Mouse (Mus musculus): ENCODE measurements around the gene Mcidas. TPM values are rescaled to one million over a fixed set of nuclear protein-coding genes. Genes with fewer than 3 reads are reported as not detected.

Gene Mcidas
- total and polyA plus RNA-seq, 3 experiments: 0.05 TPM; not detected in 2

- TF ChIP-seq GATA1 (IDR thresholded peaks at IDR 0.05; ENCODE audit: borderline replicate concordance, low read length) (no peak), POLR2AphosphoS5 (IDR thresholded peaks at IDR 0.05; ENCODE audit: insufficient replicate concordance, low read depth, low read length) (no peak), CTCF (IDR thresholded peaks at IDR 0.05; ENCODE audit: low read depth, low read length) (no peak), TAL1 (conservative IDR thresholded peaks at IDR 0.05; ENCODE audit: low read depth, low read length) (no peak), GATA2 (IDR thresholded peaks at IDR 0.05; ENCODE audit: borderline replicate concordance, low read depth, low read length) (no peak)
- no peaks in the 10 kb centered on the region for H3K36me3 ChIP-seq (replicated peaks)
- ATAC-seq (ENCODE audit: extremely low read depth, insufficient number of reproducible peaks, low FRiP score, poor library complexity, severe bottlenecking): no peak
- no peaks in the 10 kb centered on the region for H3K9me3 ChIP-seq (replicated peaks)
- H3K27me3 ChIP-seq (ENCODE audit: insufficient read depth, low read length): peaks cover 32% of the 10 kb centered on the region
- DNase-seq (ENCODE audit: low spot score): no peak
- no peaks in the 10 kb centered on the region for H3K4me1 ChIP-seq (ENCODE audit: insufficient read depth, low read depth, low read length)
- no peak overlapping the region for H3K4me3 ChIP-seq (ENCODE audit: low read depth, low read length)
Measured at GRCm38 (mm10) chr13:113047647-113048046, 54.0 kb downstream of the Mcidas start.

Other genes with a start within 250 kb of the Mcidas start
- 12.3 and 19.4 TPM in 2 replicates for gene Plpp1, start 193.1 kb upstream of the Mcidas start, total RNA-seq (2014; fragmentation: Nextera tagmentation)
- 1.5 and 2.1 TPM in 2 replicates for gene Plpp1, start 193.1 kb upstream of the Mcidas start, total RNA-seq (2017)
- gene Plpp1, start 193.1 kb upstream of the Mcidas start, polyA plus RNA-seq (2012): 3.4 and 3.5 TPM in 2 replicates
- gene Mtrex, start 66.4 kb upstream of the Mcidas start, total RNA-seq (2014; fragmentation: Nextera tagmentation): 84.2 and 84.7 TPM in 2 replicates
- gene Mtrex, start 66.4 kb upstream of the Mcidas start, total RNA-seq (2017): 56.3 and 71.1 TPM in 2 replicates
- gene Mtrex, start 66.4 kb upstream of the Mcidas start, polyA plus RNA-seq (2012): 4.1 and 4.7 TPM in 2 replicates
- 54.4 and 57.6 TPM in 2 replicates for gene Dhx29, start 66.4 kb upstream of the Mcidas start, total RNA-seq (2014; fragmentation: Nextera tagmentation)
- 19.4 and 20.1 TPM in 2 replicates for gene Dhx29, start 66.4 kb upstream of the Mcidas start, total RNA-seq (2017)
- gene Dhx29, start 66.4 kb upstream of the Mcidas start, polyA plus RNA-seq (2012): 7.2 and 7.3 TPM in 2 replicates
- not detected in 2 replicates for gene Ccno, start 6.0 kb upstream of the Mcidas start, total RNA-seq (2014; fragmentation: Nextera tagmentation)
- gene Ccno, start 6.0 kb upstream of the Mcidas start, total RNA-seq (2017): 0.05 and 0.06 TPM in 2 replicates
- not detected in 2 replicates for gene Ccno, start 6.0 kb upstream of the Mcidas start, polyA plus RNA-seq (2012)
- not detected in 2 replicates for gene Cdc20b, start 41.3 kb downstream of the Mcidas start, total RNA-seq (2014; fragmentation: Nextera tagmentation)
- gene Cdc20b, start 41.3 kb downstream of the Mcidas start, total RNA-seq (2017): not detected in 2 replicates
- not detected in 2 replicates for gene Cdc20b, start 41.3 kb downstream of the Mcidas start, polyA plus RNA-seq (2012)
- gene Gpx8, start 52.6 kb downstream of the Mcidas start, total RNA-seq (2014; fragmentation: Nextera tagmentation): not detected in 2 replicates
- gene Gpx8, start 52.6 kb downstream of the Mcidas start, total RNA-seq (2017): 0.16 TPM in 1 of 2 replicates, not detected in the other
- gene Gpx8, start 52.6 kb downstream of the Mcidas start, polyA plus RNA-seq (2012): not detected in 2 replicates
- gene Gzma, start 107.1 kb downstream of the Mcidas start, total RNA-seq (2014; fragmentation: Nextera tagmentation): not detected in 2 replicates
- gene Gzma, start 107.1 kb downstream of the Mcidas start, total RNA-seq (2017): not detected in 2 replicates
- gene Gzma, start 107.1 kb downstream of the Mcidas start, polyA plus RNA-seq (2012): not detected in 2 replicates
- not detected in 2 replicates for gene Esm1, start 215.8 kb downstream of the Mcidas start, total RNA-seq (2014; fragmentation: Nextera tagmentation)
- gene Esm1, start 215.8 kb downstream of the Mcidas start, total RNA-seq (2017): not detected in 2 replicates
- not detected in 2 replicates for gene Esm1, start 215.8 kb downstream of the Mcidas start, polyA plus RNA-seq (2012)
- gene Gzmk, start 232.1 kb downstream of the Mcidas start, total RNA-seq (2014; fragmentation: Nextera tagmentation): not detected in 2 replicates
- not detected in 2 replicates for gene Gzmk, start 232.1 kb downstream of the Mcidas start, total RNA-seq (2017)
- gene Gzmk, start 232.1 kb downstream of the Mcidas start, polyA plus RNA-seq (2012): not detected in 2 replicates

Data from G1E (cell line).